Mouse (Mus musculus): ENCODE measurements at regions not wholly inside any gene's neighbourhood (a gene's known extent, or its start where the extent isn't known, plus 50 kb on each side); places are given as distances from the start of the nearest gene placed in this dataset.

DNA sequence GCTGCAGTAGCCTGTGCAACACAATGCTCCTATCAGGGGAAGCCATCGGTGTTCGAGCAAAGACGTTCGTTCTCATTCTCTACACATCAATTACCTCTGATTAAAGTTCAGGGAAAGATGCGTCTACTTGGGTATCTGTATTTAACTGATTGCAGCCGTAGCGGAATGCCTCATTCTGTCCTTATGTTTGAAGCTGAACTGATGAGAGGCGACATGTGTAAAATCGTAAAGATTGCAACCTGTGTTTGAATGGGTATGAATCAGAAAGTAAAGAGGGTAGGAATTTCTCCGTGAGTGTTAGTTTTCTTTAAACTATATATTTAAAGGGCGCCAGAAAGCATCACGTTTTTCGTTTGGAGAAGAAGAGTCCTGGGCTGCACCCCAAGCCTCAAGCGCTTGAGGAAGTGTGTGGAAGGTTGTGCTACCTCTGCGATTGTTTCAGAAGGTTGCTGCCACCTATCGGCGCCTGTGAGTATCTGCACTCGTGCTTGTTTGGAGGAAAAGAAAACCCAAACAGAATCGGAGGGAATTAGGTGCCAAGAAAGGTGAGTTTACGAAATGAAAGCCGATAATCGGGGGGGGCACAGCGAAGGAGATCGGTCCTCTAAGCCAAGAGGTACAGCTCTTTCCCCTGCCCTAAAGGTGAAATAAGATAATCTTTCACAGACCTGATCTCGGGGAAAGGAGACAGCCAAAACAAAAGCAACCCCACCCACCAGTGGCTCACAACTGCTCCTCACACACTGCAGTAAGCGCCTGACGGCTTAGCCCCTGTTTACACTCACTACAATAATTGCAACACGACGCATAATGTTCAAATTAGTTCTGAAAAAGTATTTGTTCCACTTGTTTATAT lies 346.4 kb upstream of the Prkcq start:
- DNase-seq: peak; percentile 84 to 87

DNA sequence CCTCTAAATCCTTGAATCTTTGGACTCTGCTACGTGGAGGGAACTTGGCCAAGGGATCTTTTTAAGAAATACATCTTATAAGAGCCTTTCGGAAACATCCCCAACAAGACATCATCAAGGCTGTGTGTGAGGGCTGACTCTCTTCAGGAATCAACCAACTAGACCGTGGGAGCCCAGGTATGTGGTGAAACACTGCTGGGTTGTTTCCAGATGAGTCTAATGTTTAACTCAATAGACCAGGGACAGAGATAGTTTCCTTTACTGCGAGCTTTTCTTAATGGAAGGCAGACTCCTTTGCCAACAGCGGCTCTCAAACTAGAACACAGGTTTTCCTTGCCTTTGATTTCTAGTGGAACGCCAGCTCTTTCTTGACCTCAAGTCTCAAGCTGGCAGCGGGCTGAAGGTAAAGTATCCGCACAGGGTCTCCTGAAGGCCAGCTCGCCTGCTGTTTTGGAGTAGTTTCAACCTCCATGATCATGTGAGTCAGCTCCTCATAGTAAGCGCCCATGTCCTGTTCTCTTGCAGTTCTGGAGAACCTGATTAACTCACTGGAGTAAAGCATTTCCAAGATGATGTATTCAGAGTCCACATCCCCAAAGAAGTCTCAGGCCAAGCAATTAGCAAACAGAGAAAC lies 345.7 kb upstream of the Prkcq start:
- peak; percentile 21 to 23 for DNase-seq

DNA sequence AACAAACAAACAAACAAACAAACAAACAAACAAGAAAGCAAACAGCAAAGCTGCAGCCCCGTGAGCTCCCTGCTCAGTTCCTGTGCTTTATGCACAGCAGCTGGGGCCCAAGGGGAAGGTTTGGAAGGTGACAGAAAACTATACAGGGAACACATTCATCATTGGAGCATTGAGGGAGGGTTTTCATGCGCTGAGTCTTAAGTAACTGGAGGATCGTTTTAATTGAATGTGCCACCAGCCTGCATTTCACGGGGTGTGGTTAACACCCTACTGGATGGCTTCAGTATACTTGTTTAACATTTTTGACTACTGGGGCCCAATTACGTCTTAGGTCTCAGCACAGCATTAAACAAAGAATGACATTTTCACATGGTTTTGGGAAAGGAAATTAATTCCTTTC lies 331.9 kb upstream of the Prkcq start:
- DNase-seq: no peak

DNA sequence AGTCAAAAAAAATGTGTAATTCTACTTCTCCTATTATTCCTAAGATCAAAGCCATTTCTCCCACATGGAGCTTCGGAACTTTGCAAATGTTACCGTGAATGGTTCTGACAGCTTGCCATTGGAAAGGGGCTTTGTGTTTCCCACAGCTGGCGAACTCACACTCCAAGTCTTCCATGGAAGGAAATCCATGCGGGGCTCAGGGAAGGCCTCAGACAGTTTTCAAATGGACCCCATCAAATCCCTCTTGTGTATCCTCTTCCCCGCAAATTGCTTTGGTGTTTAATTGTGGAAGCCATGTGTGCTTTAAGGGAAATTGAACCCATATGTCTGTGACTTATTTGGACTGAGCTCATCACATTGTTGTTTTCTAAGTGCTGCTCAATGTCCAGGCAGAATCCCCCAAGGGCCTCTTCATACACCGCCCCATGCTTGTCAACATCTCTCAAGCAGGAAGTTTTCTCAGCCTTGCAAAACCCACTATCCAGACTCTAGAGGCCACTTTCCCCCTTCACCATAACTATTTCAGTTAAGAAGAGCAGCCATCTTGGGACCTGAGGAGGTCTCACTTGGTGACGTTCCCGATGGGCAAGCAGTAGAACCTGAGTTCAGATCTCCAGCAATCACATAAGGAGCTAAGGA lies 310.1 kb upstream of the Prkcq start:
- no peak for DNase-seq

DNA sequence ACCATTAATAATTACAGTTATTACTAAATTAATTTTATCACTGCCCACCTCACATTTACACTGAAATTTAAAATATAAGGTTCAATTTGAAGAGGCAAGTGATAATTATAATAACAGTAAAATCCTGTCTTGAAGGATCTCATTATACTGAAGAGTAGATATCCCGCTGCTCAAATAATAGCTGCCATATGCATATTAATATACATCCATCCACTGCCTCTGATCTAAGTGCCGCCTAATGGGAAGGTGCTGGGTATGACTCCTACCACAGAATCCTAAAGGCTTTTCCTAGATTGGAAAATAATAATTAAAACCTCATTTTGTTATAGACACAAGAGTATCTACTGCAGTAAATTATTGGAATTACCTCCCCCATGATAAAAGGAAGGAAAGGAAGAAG lies 307.5 kb upstream of the Prkcq start:
- DNase-seq: no peak

DNA sequence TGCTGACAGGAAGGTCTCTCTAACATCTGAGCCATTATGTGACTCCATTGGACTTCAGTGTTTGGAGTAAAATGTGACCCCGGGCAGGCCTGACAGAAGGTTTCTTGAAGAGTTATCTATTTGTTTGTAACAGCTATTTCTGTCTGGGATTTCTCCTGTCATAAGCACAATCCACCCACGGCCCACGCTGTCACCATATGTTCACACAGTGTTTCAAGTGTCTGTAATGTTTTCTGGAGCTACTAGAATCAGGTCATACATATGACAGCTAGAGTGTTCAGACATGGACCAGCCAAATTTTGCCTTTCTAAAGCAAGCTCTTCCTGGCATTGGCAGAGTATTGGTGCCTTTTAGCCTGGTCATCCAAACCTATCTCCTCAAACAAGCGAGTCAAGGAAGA lies 297.6 kb upstream of the Prkcq start:
- peak in 1 of 2 experiments; percentile 6 for DNase-seq

DNA sequence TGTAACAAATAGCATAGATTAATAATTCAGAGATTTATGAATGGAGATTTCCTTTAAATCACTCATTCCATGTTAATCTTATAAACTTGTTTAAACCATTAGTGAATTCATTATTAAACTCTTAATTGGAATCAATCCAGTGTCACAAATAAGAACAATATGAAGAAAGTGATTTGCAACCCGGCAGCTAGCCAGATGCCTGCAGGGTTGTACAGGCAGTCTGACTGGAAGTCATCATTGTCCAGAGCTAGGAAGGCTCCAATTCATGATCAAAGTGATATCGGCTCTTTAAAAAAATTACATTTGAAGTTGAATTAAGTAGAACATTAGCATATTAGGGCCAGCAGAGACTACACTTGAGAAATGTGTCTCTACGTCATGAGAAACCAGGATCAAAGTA lies 270.0 kb upstream of the Prkcq start:
- DNase-seq: peak; percentile 81 to 87

DNA sequence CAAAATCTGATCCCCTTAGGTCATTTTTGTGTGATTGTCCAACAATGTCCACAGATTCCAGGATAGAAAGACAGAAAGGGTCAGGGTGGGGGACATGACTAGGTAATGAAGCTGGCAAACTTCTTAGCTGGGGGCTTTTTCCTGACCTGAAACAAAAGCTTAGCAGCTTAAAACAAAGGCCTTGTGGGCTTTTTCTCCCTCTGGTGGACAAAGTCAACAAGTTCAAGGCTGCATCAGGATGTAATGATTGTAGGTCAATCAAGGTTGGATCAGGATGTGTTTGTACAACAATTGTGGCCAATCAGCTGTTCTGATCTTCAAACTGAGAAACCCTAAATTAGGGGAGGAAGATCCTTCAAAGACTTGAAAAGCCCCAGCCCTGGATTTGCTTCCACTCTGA lies 252.0 kb upstream of the Prkcq start:
- DNase-seq: peak in 1 of 2 experiments; percentile 20

DNA sequence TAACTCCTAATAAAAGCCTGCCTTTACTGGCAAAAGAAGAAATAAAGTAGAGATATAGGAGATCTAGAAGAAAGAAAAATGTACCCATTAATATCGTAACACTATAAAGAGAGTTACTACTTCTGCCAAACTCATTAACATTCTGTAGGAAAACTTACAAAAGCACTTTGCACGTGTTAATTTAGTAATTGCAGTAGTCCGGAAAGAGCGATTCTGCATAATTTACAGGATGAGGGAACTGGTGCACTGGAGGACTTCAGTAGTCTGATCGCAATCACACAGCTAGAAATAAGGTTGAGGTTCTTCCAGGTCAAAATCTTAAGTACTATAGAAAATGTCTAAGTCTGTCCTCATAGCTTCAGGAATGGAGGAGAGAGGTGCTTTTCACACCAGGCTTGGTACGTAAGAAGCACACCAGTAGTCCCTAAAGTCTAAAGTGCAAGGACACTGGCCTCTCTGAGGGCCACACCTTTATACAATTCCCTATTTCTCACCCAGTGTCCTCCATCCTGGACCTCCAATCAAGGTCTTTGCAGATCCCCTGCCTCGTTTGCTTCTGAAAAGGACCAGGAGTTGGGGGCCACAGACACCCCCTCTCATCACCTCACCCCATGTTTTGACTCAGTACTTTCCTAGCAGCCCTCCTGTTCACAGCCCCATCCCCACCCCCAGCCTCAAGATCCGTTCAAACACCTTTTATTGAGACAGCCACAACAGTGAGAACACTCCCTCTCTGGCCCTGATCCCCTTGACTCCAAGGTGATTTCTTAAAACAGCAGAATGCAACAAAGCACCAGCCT lies 251.0 kb upstream of the Prkcq start:
- no peak for DNase-seq

DNA sequence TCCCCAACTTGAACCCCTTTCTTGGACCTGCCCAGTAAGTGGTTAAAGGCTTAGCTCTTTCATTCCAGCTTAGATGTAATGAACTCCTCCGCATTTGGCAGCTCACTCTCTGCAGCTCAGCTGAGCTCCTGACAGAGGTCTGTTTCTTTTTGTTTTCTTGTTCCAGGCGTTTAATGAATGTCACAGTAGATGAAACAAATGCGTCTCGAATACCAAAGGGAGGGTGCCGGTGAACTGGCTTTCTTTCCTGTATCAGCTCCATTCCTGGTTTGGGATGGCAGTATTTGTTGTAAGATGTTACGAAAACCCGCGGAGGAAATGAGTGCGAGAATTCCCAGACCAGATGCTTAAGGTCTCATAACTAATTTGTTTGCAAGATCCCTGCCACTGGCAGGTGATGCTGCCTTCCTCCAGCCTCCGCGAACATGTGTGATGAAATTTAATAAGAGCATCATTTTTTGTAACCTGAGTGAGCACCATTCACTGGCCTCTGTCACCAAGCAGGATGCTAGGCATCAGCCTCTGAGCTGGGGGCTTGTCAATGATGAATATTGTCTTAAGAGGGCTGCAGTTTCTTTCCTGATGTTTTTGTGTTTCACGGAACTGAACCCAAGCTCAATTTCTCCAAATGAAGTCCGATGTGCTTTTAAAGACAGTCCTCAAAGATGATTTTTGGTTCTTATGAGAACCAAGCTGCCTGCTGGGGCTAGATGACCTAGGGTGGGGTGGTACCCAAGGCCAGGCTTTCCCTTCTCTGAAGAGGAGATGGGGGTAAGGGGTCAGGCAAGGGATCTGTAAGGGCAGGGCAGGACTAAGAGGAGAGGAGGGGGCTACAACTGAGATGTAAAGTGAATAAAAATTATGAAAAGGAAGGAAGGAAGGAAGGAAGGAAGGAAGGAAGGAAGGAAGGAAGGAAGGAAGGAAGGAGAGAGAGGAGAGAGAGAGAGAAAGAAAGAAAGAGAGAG lies 250.1 kb upstream of the Prkcq start:
- DNase-seq: peak in 1 of 2 experiments; percentile 13

DNA sequence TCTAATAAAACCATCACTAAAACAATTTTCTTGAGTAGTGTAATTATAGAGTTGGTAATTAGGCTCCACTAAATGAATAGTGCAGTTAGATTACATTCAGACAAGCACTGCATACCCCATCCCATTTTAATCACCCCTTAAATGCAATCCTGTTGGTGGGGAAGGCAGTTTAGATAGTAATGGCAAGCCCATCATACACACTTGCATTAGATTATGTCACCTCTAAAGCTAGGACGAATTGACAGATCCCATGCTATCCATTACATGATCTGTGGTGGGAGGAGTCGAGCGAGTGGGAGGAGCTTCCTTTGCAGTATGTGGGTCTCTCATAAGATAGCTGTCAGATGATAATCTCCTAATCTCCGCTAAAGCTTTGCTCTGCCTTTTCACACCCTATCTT lies 247.9 kb upstream of the Prkcq start:
- no peak for DNase-seq

DNA sequence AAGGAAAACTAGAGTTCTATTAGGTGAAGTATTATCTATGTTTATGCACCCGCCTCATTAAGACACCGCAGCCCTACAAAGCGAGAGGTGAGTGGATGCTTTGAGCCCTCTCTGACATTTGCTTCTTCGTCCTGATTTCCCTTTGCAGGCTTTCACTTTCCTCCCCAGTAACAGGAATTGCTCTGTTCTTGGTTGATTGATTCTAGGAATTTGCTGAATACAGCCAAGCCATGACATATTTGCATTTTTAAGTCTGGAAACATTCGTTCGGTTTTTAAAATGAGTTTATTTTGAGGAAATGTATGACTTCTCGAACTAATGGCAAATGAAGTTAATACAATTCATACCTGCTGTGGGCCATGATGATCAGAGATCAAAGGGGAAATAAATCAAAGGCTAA lies 246.5 kb upstream of the Prkcq start:
- no peak for DNase-seq

DNA sequence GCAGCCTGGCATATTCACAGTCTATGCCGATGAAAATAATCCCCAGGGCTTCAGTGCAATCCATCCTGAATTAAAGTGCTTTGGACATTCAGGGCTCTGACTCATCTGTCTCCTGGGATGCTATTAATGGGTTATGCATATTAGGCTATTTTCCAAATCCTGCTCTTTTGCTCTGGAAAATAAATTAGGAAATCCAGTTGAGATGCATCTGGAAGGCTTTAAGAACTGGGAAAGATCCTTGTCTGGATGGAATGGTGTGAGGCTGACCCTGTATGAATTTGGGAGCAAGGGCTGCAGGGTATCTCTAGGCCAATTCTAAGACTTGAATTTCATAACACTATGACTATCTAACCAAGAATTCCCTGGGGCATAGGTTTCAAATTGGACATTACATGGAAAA lies 234.5 kb upstream of the Prkcq start:
- no peak for DNase-seq

DNA sequence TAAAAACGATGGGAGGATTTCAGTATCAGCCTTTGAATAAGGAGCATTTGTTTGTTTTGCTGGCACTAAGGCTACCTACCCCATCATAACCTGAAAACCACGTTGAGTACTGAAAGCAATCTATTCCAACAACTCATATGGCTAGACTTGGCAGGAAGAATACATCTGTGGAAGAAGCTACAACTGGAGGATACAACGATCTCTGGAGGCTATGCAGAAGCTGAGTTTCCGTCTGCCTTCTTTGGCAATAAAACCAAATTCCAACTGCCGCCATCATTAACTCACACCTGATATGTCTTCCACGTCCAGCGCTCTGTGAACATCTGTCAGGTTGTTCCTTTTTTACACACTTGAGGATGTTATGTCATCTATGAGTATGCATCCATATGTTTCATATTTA lies 206.7 kb upstream of the Prkcq start:
- DNase-seq: no peak

DNA sequence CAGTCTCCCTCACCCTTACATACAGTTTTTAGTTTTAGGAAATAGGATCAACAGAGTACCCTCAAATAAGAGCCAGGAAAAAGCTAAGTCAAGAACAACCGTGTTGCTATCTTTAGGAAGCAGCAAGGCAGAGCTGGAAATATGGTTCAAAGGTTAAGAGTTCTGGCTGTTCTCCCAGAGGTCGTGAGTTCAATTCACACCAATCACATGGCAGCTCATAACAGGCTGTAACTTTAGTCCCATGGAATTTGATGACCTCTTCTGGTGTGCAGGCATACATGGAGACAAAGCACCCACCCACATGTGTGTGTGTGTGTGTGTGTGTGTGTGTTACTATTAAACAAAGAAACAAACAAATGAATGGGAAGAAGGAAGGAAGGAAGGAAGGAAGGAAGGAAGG lies 205.0 kb upstream of the Prkcq start:
- DNase-seq: no peak

DNA sequence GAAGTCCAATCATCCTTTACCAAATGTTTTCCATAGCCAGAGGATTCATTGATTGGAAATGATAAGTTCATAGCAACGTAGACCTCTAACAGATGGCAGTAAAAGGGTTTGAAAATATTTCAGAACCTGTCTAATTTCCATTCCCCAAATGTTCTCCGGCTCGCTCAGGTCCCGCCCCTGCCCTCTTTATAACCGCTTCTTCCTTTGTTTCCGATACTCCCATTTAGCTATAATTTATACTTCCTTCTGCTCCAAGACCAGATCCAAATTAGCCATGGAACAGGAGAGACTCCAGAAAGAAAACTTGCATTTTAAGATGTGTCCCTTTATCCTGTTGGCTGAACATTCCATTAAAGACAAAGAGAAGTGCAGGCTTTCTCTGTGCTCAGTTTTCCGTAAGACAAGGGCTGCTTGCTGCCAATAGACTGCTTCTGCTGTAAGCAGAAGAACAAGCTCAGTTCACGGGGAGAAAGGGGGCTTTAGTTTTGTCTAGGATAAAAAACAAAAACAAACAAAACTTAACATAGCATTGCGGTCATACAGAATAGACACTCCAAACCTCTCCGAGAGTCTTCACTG lies 202.7 kb upstream of the Prkcq start:
- no peak for DNase-seq

DNA sequence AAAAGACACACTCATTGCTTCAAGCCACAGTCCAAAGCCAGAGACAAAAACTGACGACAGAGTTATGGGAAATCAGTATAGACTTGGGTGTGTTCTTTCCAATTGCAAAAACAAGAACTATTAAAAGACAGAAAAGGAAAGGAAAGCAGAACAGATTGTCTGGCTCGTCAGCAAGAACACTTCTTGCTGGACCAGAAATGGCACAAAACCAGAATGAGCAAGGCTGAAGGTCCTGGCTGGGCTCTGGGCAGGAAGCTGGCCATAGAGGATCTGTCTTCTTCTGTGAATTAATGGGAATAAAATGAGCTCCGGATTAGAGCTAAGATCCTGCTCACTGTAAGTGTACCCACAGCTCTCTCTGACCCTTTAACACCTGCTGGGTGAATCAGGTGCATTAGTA lies 199.9 kb upstream of the Prkcq start:
- peak; percentile 63 to 65 for DNase-seq

DNA sequence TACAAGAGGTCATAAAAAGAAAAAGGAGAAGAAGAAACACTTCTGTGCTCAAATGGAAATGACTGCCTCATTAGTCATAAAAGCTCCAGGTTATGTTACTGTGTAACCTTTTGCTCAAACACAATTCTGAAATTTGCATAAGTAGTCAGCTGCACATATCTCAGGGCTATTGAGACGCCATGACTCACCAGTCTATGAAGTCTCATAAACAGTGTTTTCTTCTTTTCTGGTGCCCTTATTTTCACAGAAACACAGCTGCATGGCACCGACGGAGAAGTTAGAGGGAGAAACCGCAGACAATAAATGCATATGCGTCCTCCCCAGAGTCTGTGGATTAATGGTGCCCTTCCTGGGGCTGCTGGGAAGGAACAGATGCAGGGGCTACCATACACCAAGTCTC lies 193.1 kb upstream of the Prkcq start:
- no peak for DNase-seq

DNA sequence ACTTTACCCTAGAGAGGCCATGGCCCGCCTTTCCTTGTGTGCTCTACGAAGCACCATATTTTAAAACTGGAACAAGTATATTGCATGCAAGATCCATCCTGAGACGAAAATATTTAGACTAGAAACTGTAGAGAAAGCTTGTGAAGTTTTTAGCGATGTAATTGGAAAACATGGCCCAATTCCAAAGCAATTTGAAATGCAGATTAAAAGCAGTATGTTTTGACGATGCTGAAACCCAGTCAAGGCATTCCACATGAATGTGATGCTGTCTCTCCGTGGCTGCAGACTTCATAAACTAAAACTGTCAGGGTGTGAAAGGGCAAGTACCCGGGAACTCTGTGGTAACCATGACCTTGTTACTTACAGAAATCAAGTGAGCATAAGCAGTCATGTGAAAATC lies 185.8 kb upstream of the Prkcq start:
- DNase-seq: no peak

DNA sequence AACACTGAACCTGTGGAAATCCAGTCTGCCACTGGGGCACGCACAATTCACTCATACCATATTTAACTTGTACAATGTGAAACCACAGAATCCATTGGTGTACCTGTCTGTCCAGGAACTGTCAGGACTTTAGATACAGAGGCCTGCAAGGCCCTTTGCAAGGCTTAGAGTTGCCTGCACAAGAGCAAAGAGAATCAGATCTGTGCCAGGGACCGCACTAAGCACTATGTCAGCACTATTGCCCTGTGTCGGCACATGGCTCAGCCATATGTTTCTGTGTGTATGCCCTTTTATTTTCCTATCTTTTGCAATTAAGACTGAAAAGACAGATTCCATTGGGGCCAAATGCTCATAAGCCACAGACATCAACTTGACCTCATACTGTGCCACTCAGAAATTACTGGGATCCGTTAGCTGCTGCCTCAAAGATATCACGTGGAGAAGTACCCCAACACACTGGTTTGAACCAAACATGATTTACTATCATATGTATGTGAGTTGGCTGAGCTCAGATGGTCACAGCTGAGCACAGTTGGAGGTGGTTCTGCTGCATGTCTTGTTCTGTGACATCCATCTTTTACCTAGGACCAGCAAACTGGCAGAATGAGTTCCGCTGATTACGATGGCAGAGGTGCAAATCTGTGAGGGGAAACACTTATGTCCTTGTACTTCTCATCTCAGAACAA lies 181.7 kb upstream of the Prkcq start:
- peak; percentile 43 to 62 for DNase-seq

DNA sequence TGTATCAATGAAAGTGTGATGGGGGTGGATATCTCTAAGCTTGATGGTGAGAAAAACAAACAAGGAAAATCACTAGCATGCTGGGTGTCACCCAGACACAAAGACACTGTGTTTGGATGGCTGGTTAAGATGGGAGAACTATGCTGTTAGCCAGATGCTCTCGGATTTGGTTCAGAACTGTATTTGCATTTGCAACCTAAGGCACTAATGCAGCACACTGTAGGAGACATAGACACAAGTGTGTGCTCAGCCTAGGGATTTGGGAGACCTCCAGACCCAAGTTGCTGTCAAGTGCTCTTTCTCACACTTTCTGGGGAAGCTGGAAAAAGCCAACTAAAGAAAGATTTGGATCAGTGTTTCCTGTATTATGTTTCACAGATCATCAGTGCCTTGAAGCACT lies 173.1 kb upstream of the Prkcq start:
- DNase-seq: no peak

All from cerebellum, postnatal 10 days (tissue).